Mouse (Mus musculus): ENCODE measurements around the gene Smok2b. TPM values are rescaled to one million over a fixed set of nuclear protein-coding genes. Genes with fewer than 3 reads are reported as not detected.
"Not testable (repeated sequence)": the region's sequence is repeated elsewhere in the genome, so short reads cannot be mapped to it uniquely, and the experiment has no call there.

The Smok2b gene
- polyA plus RNA-seq, 1 experiment from 2014 or later: not detected

- H3K4me2 ChIP-seq; H3K27me3 ChIP-seq; ATAC-seq (ENCODE audit: insufficient read depth); H3K9me3 ChIP-seq (replicated peaks); H3K9ac ChIP-seq; H3K36me3 ChIP-seq (replicated peaks); H3K27ac ChIP-seq (replicated peaks); H3K4me3 ChIP-seq (replicated peaks); H3K4me1 ChIP-seq (replicated peaks): not testable (repeated sequence)
- WGBS (ENCODE audit: insufficient replicate concordance): 40% methylated on average over 1 of the region's 5 CpGs
Observed at GRCm38 (mm10) chr17:13254786-13255185, 24.7 kb downstream of the Smok2b start.

Other genes with a start within 250 kb of the Smok2b start
- gene Wtap, start 236.1 kb upstream of the Smok2b start, polyA plus RNA-seq (2015; fragmentation: Nextera tagmentation; extraction: Ambion mirVana): 37.1 and 41.9 TPM in 2 replicates
- gene Sod2, start 223.4 kb upstream of the Smok2b start, polyA plus RNA-seq (2015; fragmentation: Nextera tagmentation; extraction: Ambion mirVana): 113 and 120 TPM in 2 replicates
- gene Gpr31b, start 178.0 kb upstream of the Smok2b start, polyA plus RNA-seq (2015; fragmentation: Nextera tagmentation; extraction: Ambion mirVana): not detected in 2 replicates
- gene Tcp10b, start 169.2 kb upstream of the Smok2b start, polyA plus RNA-seq (2015; fragmentation: Nextera tagmentation; extraction: Ambion mirVana): not detected in 2 replicates
- not detected in 2 replicates for gene Unc93a, start 98.4 kb upstream of the Smok2b start, polyA plus RNA-seq (2015; fragmentation: Nextera tagmentation; extraction: Ambion mirVana)
- not detected in 2 replicates for gene Smok2a, start 9.1 kb upstream of the Smok2b start, polyA plus RNA-seq (2015; fragmentation: Nextera tagmentation; extraction: Ambion mirVana)
- gene Tcp10c, start 124.3 kb downstream of the Smok2b start, polyA plus RNA-seq (2015; fragmentation: Nextera tagmentation; extraction: Ambion mirVana): not detected in 2 replicates

Data from liver, embryonic 15.5 days (tissue).